Mouse (Mus musculus) limb, embryonic 14.5 days (tissue): ENCODE measurements around the gene Ldlrad2. TPM values are rescaled to one million over a fixed set of nuclear protein-coding genes. Genes with fewer than 3 reads are reported as not detected.

Source experiments
- ATAC-seq: fragments of 200-750 bp; cut with Nextera tagmentation; 2 replicates; pipeline ENCODE4 v1.8.0; 2017; ENCODE audit warnings: low read depth, moderate number of reproducible peaks, moderate TSS enrichment; ENCODE audit not compliant: low FRiP score
- DNase-seq: peaks from one replicate; pipeline ENCODE4 v3.0.0-alpha.2; 2015; ENCODE audit warnings: low spot score
- H3K27ac ChIP-seq: fragments of 300-500 bp; sonication (generic); replicated peaks from 2 replicates; pipeline ENCODE4 v1.5.1; 2014; ENCODE audit warnings: low read depth, mild to moderate bottlenecking, low read length, moderate library complexity, mixed read lengths
- H3K27me3 ChIP-seq: fragments of 300-500 bp; sonication (generic); 2 replicates; pipeline ENCODE4 v1.6.1; 2014; ENCODE audit warnings: low read length, mixed read lengths; ENCODE audit not compliant: control insufficient read depth, insufficient read depth
- H3K36me3 ChIP-seq: fragments of 300-500 bp; sonication (generic); 2 replicates; pipeline ENCODE4 v1.6.1; 2014; ENCODE audit warnings: mild to moderate bottlenecking, low read length, moderate library complexity, mixed read lengths; ENCODE audit not compliant: control insufficient read depth, insufficient read depth
- H3K4me1 ChIP-seq: fragments of 300-500 bp; sonication (generic); 2 replicates; pipeline ENCODE4 v1.6.1; 2014; ENCODE audit warnings: antibody characterized with exemption, low read length, mixed read lengths; ENCODE audit not compliant: control insufficient read depth, insufficient read depth
- H3K4me2 ChIP-seq: fragments of 300-500 bp; sonication (generic); replicated peaks from 2 replicates; pipeline ENCODE4 v1.6.1; 2014; ENCODE audit warnings: low read depth, mild to moderate bottlenecking, low read length, moderate library complexity; ENCODE audit not compliant: severe bottlenecking
- H3K4me3 ChIP-seq: fragments of 300-500 bp; sonication (generic); replicated peaks from 2 replicates; pipeline ENCODE4 v1.5.1; 2014; ENCODE audit warnings: low read length
- H3K9ac ChIP-seq: fragments of 300-500 bp; sonication (generic); 2 replicates; pipeline ENCODE4 v1.6.1; 2014; ENCODE audit warnings: mild to moderate bottlenecking, low read depth, low read length, moderate library complexity; ENCODE audit not compliant: severe bottlenecking
- H3K9me3 ChIP-seq: fragments of 300-500 bp; sonication (generic); 2 replicates; pipeline ENCODE4 v1.6.1; 2016; ENCODE audit warnings: low read length; ENCODE audit not compliant: control insufficient read depth
- POLR2A ChIP-seq: fragments of 200-500 bp; IDR thresholded peaks from 2 replicates; pipeline ENCODE4 v1.8.0; 2012; ENCODE audit warnings: inconsistent platforms, mild to moderate bottlenecking, moderate library complexity, borderline replicate concordance; ENCODE audit not compliant: insufficient read depth, insufficient read length; ENCODE audit errors: extremely low read depth
- WGBS: fragments of 180-500 bp; shearing (Covaris S2); extraction: QIAGEN DNeasy Blood & Tissue Kit; methylation state at CpG from one replicate; pipeline ENCODE4 v1.1.7; 2014; 5-methylcytosine and 5-hydroxymethylcytosine counted together
- polyA plus RNA-seq, 2 experiments: library from polyadenylated mRNA; depleted of rRNA in 1 of 2; stranded (reverse) in 1 of 2; unstranded in 1 of 2; fragments of >200 nt; fragmentation: Nextera tagmentation in 1 of 2; extraction: Ambion mirVana in 1 of 2; gene quantifications; 2 replicates each; pipeline versions ENCODE4 v1.2.1 to v1.2.3; 2012 to 2014

The Ldlrad2 gene
- polyA plus RNA-seq, 2 experiments: not detected

DNA sequence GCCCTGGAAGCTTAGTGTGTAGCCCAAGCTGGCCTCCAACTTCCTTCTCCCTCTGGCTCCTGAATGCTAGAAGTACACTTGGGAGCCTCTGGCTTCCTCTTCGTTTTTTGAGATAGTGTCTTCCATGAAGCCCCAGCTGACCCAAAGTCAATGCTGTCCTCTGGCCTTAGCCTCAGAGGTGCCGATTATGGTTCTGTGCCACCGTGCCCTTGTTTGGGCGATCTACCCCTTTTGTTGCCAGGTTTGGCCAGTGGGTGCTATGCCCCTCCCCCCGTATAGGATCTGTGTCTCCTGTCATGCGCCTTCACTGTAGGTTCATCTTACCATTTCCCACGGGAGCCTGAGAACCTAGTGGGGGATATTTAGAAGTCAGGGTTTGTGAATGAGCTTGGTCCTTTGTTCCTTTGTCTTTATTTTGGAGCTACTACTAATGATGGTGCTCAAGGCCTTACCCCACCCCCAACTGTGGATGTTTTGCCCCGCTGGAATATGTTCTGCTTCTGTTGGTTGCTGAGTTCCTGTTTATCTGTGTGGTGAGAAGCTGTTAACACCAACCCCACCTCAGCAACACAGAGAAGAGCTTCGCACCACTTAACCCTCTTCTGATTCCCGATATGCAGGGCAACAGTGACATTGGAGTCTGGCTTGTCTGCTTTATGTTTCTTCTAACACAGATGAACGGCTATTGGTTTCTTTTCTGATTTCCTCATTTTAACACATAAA lies 29.2 kb upstream of the Ldlrad2 start:
- no peak overlapping the region for H3K27ac ChIP-seq
- DNase-seq (no peak), ATAC-seq (no peak)
- H3K4me1 ChIP-seq: no peaks in the 10 kb centered on the region
- no peaks in the 10 kb centered on the region for H3K9me3 ChIP-seq
- peaks cover 40% of the 10 kb centered on the region for H3K36me3 ChIP-seq
- H3K27me3 ChIP-seq: no peaks in the 10 kb centered on the region
- 79% methylated on average over 11 of the region's 11 CpGs for WGBS
- no peak overlapping the region for H3K9ac ChIP-seq
- no peak for TF ChIP-seq POLR2A
- no peak overlapping the region for H3K4me2 ChIP-seq
- no peak overlapping the region for H3K4me3 ChIP-seq

DNA sequence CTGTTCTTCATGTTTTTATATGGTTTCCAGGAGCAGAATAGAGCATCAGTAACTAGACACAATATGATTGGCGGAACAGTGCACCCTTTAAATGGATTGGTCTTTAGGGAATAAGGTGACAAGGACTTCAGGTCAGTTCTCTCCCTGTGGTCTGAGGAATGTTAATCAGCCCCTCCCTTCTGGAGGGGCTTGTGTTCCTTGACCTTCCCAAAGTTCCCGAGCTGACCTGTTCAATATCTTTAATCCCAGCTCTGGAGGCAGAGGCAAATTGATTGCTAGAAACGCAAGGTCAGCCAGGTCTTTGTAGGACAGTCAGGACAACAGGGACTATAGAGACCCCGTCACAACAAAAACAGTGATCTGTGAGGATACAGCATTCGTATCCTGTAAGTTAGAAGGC lies 24.2 kb upstream of the Ldlrad2 start:
- H3K27ac ChIP-seq: no peak overlapping the region
- H3K4me1 ChIP-seq: peaks cover 17% of the 10 kb centered on the region
- no peaks in the 10 kb centered on the region for H3K9me3 ChIP-seq
- ATAC-seq: no peak
- H3K4me3 ChIP-seq: no peak overlapping the region
- TF ChIP-seq POLR2A: no peak
- no peak overlapping the region for H3K9ac ChIP-seq
- no peak overlapping the region for H3K4me2 ChIP-seq
- no peaks in the 10 kb centered on the region for H3K27me3 ChIP-seq
- WGBS: 74% methylated on average over 5 of the region's 5 CpGs
- peaks cover 4% of the 10 kb centered on the region; the same call in 1 of the 2 replicates for H3K36me3 ChIP-seq
- no peak for DNase-seq

DNA sequence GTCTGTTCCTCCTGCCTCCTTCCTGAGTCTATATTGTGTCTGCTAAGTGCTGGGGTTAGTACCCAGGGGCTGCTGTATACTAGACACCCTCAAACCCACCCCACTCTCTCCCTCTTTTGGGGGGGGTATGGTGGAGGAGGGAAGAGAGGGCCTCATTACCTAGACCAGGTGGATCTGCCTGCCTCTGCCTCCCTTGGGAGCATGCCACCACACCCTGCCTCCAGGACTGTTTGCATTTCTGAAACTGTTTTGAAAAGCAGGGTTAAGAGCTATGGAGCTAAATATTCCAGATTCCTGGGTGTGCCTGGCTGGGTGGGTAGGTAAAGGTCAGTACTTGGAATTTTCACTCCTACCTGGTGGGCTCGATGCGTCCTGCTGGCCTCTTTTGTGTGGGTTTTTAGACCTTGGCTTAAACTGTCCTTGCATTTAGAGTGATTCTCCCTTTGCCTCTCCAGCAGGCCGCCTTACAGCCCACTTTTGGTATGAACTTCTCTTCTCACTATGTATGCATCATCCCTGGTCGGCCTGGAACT lies 22.8 kb upstream of the Ldlrad2 start:
- Histone ChIP-seq H3K4me1 (peaks cover 17% of the 10 kb centered on the region), H3K9ac (no peak overlapping the region), H3K36me3 (0 out of 2 replicates have a peak, but pooled peaks cover 4% of the 10 kb centered on the region), H3K27ac (no peak overlapping the region), H3K9me3 (no peaks in the 10 kb centered on the region), H3K4me2 (no peak overlapping the region), H3K27me3 (no peaks in the 10 kb centered on the region), H3K4me3 (no peak overlapping the region)
- 100% methylated on average over 4 of the region's 4 CpGs for WGBS
- DNase-seq: no peak
- no peak for TF ChIP-seq POLR2A
- no peak for ATAC-seq

DNA sequence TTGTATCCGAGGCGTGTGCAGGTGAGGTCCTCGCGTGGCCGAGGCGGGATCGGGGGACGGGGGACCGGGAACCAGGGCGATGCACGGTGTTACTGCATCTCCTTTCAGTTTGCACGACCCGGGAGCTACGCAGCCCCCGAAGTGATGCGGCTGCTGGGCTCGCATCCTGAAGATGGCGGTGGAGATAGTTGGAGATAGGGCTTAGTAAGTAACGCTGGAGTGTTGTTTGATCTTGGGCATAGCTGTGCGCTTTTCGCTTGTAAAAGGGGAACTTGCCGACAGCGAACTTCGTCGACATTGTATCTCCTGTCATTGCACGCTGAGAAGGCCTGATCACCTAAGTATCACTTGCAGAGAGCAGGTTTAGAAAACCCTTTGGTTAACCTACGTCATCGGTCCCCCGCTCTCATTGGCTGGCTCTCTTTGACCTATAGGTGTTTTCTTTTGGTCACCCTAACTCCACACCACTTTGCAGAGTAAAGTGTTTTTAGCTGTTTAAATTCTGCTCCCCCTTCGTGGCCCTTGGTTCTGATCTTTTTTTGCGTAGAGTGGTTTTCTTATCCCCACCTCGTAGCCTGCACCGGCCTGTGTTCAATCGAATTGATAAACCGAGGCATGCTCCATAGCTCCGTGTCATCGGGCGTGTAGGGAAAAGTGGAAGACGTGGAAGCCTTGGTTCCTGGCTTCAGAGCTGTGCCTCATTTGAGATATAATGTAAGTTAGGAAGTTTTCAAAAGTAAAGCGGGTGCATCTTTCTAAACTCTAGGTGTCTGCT lies 20.3 kb upstream of the Ldlrad2 start:
- peak overlapping the region; percentile 89 for H3K4me3 ChIP-seq
- WGBS: 5% methylated on average over 37 of the region's 40 CpGs
- H3K9ac ChIP-seq: peak overlapping the region; percentile 70
- H3K36me3 ChIP-seq: 0 out of 2 replicates have a peak, but pooled peaks cover 4% of the 10 kb centered on the region
- peaks cover 17% of the 10 kb centered on the region for H3K4me1 ChIP-seq
- peak; percentile 46 for DNase-seq
- H3K27me3 ChIP-seq: no peaks in the 10 kb centered on the region
- ATAC-seq: no peak
- no peaks in the 10 kb centered on the region for H3K9me3 ChIP-seq
- TF ChIP-seq POLR2A: no peak
- H3K4me2 ChIP-seq: peak overlapping the region; percentile 94
- H3K27ac ChIP-seq: peak overlapping the region; percentile 96
